Mouse (Mus musculus) adrenal gland, postnatal 36 days (tissue): Measurements from ENCODE around the gene Sh3glb1. TPM values are rescaled to one million over a fixed set of nuclear protein-coding genes. Genes with fewer than 3 reads are reported as not detected.
"Not testable (repeated sequence)": the region's sequence is repeated elsewhere in the genome, so short reads cannot be mapped to it uniquely, and the experiment has no call there.

Source experiments
- DNase-seq, 2 experiments: peaks; one replicate each; pipeline ENCODE4 v3.0.0; 2021; ENCODE audit warnings: mixed read lengths in 1 of 2
- long read RNA-seq, 2 experiments: library from polyadenylated mRNA; stranded (forward); transcript quantifications; one replicate each; pipeline ENCODE4 v2.0.0; 2021; ENCODE audit warnings: borderline sequencing depth in 2 of 2
- total RNA-seq, 2 experiments: library from RNA; stranded (reverse); gene quantifications; 2 replicates each; pipeline ENCODE4 v1.2.3; 2021

The Sh3glb1 gene
- 100 to 1,000 TPM; 187 to 216 TPM for total RNA-seq
- long read RNA-seq, experiment 1, transcript Sh3glb1-204 (10 exons, 2,584 nt): minor isoform, 28 of 251 reads
- long read RNA-seq, experiment 1, transcript Sh3glb1-201 (9 exons, 3,961 nt): major isoform, 188 of 251 reads
- long read RNA-seq, experiment 1, partial matches to known transcripts: 14 of 251 reads
- long read RNA-seq, experiment 1, other reads (novel, unspliced or antisense): 21 of 251 reads
- long read RNA-seq, experiment 2, transcript Sh3glb1-201 (9 exons, 3,961 nt): major isoform, 50 of 74 reads
- long read RNA-seq, experiment 2, transcript Sh3glb1-204 (10 exons, 2,584 nt): minor isoform, 12 of 74 reads
- long read RNA-seq, experiment 2, partial matches to known transcripts: 3 of 74 reads
- long read RNA-seq, experiment 2, other reads (novel, unspliced or antisense): 9 of 74 reads

- DNase-seq: peak; percentile 98 to 99
These were observed at the start of gene Sh3glb1 for GRCm38 (mm10) chr3:144719901-144720747. Gene Sh3glb1 (minus strand): TSS chr3:144720335.

GRCm38 (mm10) chr3:144765161-144765560 is 45.0 kb upstream of the Sh3glb1 start:
- DNase-seq: no peak

- DNase-seq: no peak
These were observed 41.3 kb upstream of the Sh3glb1 start for GRCm38 (mm10) chr3:144761454-144761853.

- peak in 1 of 2 experiments; percentile 13 for DNase-seq
These were observed 40.6 kb upstream of the Sh3glb1 start, which contains the start of gene Clca3a1 for GRCm38 (mm10) chr3:144760592-144761309. Gene Clca3a1 (minus strand): TSS chr3:144760977.

GRCm38 (mm10) chr3:144759719-144760118 is 39.6 kb upstream of the Sh3glb1 start:
- DNase-seq: no peak

- not testable (repeated sequence) for DNase-seq
These were observed 36.0 kb upstream of the Sh3glb1 start for GRCm38 (mm10) chr3:144756103-144756502.

- DNase-seq: peak; percentile 30 to 56
These were observed 33.0 kb upstream of the Sh3glb1 start for GRCm38 (mm10) chr3:144753120-144753519.

GRCm38 (mm10) chr3:144749062-144749963 is 29.2 kb upstream of the Sh3glb1 start:
- DNase-seq: not testable (repeated sequence)

- DNase-seq: not testable (repeated sequence)
These were observed 27.6 kb upstream of the Sh3glb1 start for GRCm38 (mm10) chr3:144747706-144748105.

- DNase-seq: not testable (repeated sequence)
These were observed 18.3 kb upstream of the Sh3glb1 start for GRCm38 (mm10) chr3:144738396-144738795.

GRCm38 (mm10) chr3:144736831-144737230 is 16.7 kb upstream of the Sh3glb1 start:
- DNase-seq: peak; percentile 44 to 69

- DNase-seq: peak; percentile 60 to 64
These were observed 3.3 kb upstream of the Sh3glb1 start for GRCm38 (mm10) chr3:144723455-144723854.

GRCm38 (mm10) chr3:144722566-144722965 is 2.4 kb upstream of the Sh3glb1 start:
- DNase-seq: not testable (repeated sequence)

GRCm38 (mm10) chr3:144721860-144722256 is 1.7 kb upstream of the Sh3glb1 start:
- DNase-seq: no peak

GRCm38 (mm10) chr3:144721077-144721859 is 1.1 kb upstream of the Sh3glb1 start:
- DNase-seq: no peak

GRCm38 (mm10) chr3:144719088-144719900 is 841 bp downstream of the Sh3glb1 start:
- peak; percentile 68 to 77 for DNase-seq

GRCm38 (mm10) chr3:144718706-144719087 is 1.4 kb downstream of the Sh3glb1 start:
- peak; percentile 30 to 45 for DNase-seq

GRCm38 (mm10) chr3:144717835-144718234 is 2.3 kb downstream of the Sh3glb1 start:
- DNase-seq: peak in 1 of 2 experiments; percentile 19

- DNase-seq: peak in 1 of 2 experiments; percentile 10
These were observed 3.0 kb downstream of the Sh3glb1 start for GRCm38 (mm10) chr3:144717121-144717520.
